Mouse (Mus musculus): ENCODE data around the gene Shisa2. TPM values are rescaled to one million over a fixed set of nuclear protein-coding genes. Genes with fewer than 3 reads are reported as not detected.

Shisa2 gene
- polyA plus RNA-seq (2012; fragmentation: generic; extraction: Trizol), result 0.09 TPM
- long read RNA-seq, experiment 1, result 0 reads
- long read RNA-seq, experiment 2, result 0 reads

GRCm38 (mm10) chr14:59625158-59625805 lies at the start of gene Shisa2:
TSS of gene Shisa2 (plus strand) at chr14:59625308.
- H3K36me3 ChIP-seq (ENCODE audit: control insufficient read depth, insufficient read depth), result no peaks in the 10 kb centered on the region
- TF ChIP-seq FOSL1 (IDR thresholded peaks at IDR 0.05; ENCODE audit: insufficient read depth, low read length, poor library complexity, severe bottlenecking), result no peak
- TF ChIP-seq MAX (IDR thresholded peaks at IDR 0.05), result no peak
- TF ChIP-seq CTCF (IDR thresholded peaks at IDR 0.05; ENCODE audit: control insufficient read depth, insufficient read depth, insufficient read length), result no peak
- no peak for TF ChIP-seq MYOD1 (IDR thresholded peaks at IDR 0.05; ENCODE audit: control insufficient read depth, insufficient read length, low read depth)
- no peak for TF ChIP-seq CEBPB (IDR thresholded peaks at IDR 0.05; ENCODE audit: low read depth)
- no peak for TF ChIP-seq USF1 (IDR thresholded peaks at IDR 0.05; ENCODE audit: low read depth)
- TF ChIP-seq MYOG (IDR thresholded peaks at IDR 0.05; ENCODE audit: control insufficient read depth, extremely low read depth, insufficient read length), result no peak
- no peaks in the 10 kb centered on the region for H3K79me3 ChIP-seq (ENCODE audit: low read depth)
- H3ac ChIP-seq (ENCODE audit: control insufficient read depth, insufficient read length, low read depth), result no peak within 1 kb of the TSS
- H3K79me2 ChIP-seq (ENCODE audit: control insufficient read depth, insufficient read depth), result no peaks in the 10 kb centered on the region
- H3K27me3 ChIP-seq (ENCODE audit: control insufficient read depth, insufficient read depth, insufficient read length), result peaks cover 34% of the 10 kb centered on the region
- H3K4me3 ChIP-seq (ENCODE audit: insufficient read depth, poor library complexity, severe bottlenecking), result no peak within 1 kb of the TSS

- no peaks in the 10 kb centered on the region for H3K27me3 ChIP-seq (ENCODE audit: control insufficient read depth, insufficient read depth, insufficient read length)
- no peak overlapping the region for H3ac ChIP-seq (ENCODE audit: control insufficient read depth, insufficient read length, low read depth)
- H3K79me3 ChIP-seq (ENCODE audit: low read depth), result no peaks in the 10 kb centered on the region
- TF ChIP-seq CEBPB (IDR thresholded peaks at IDR 0.05; ENCODE audit: low read depth), result no peak
- TF ChIP-seq USF1 (IDR thresholded peaks at IDR 0.05; ENCODE audit: low read depth), result no peak
- TF ChIP-seq MYOG (IDR thresholded peaks at IDR 0.05; ENCODE audit: control insufficient read depth, extremely low read depth, insufficient read length), result no peak
- TF ChIP-seq MAX (IDR thresholded peaks at IDR 0.05), result no peak
- no peak for TF ChIP-seq FOSL1 (IDR thresholded peaks at IDR 0.05; ENCODE audit: insufficient read depth, low read length, poor library complexity, severe bottlenecking)
- TF ChIP-seq MYOD1 (IDR thresholded peaks at IDR 0.05; ENCODE audit: control insufficient read depth, insufficient read length, low read depth), result no peak
- TF ChIP-seq CTCF (IDR thresholded peaks at IDR 0.05; ENCODE audit: control insufficient read depth, insufficient read depth, insufficient read length), result no peak
- H3K36me3 ChIP-seq (ENCODE audit: control insufficient read depth, insufficient read depth), result peaks cover 23% of the 10 kb centered on the region
- H3K4me3 ChIP-seq (ENCODE audit: insufficient read depth, poor library complexity, severe bottlenecking), result no peak overlapping the region
- no peaks in the 10 kb centered on the region for H3K79me2 ChIP-seq (ENCODE audit: control insufficient read depth, insufficient read depth)
Measured at GRCm38 (mm10) chr14:59576385-59576784, 48.7 kb upstream of the Shisa2 start.

- no peak for TF ChIP-seq USF1 (IDR thresholded peaks at IDR 0.05; ENCODE audit: low read depth)
- TF ChIP-seq MYOG (IDR thresholded peaks at IDR 0.05; ENCODE audit: control insufficient read depth, extremely low read depth, insufficient read length), result no peak
- TF ChIP-seq MAX (IDR thresholded peaks at IDR 0.05), result no peak
- no peak for TF ChIP-seq CEBPB (IDR thresholded peaks at IDR 0.05; ENCODE audit: low read depth)
- no peak for TF ChIP-seq CTCF (IDR thresholded peaks at IDR 0.05; ENCODE audit: control insufficient read depth, insufficient read depth, insufficient read length)
- Histone ChIP-seq H3K79me3 (ENCODE audit: low read depth) (no peaks in the 10 kb centered on the region), H3K79me2 (ENCODE audit: control insufficient read depth, insufficient read depth) (no peaks in the 10 kb centered on the region), H3K4me3 (ENCODE audit: insufficient read depth, poor library complexity, severe bottlenecking) (no peak overlapping the region), H3ac (ENCODE audit: control insufficient read depth, insufficient read length, low read depth) (no peak overlapping the region), H3K36me3 (ENCODE audit: control insufficient read depth, insufficient read depth) (peaks cover 31% of the 10 kb centered on the region), H3K27me3 (ENCODE audit: control insufficient read depth, insufficient read depth, insufficient read length) (no peaks in the 10 kb centered on the region)
Measured at GRCm38 (mm10) chr14:59590614-59591013, 34.5 kb upstream of the Shisa2 start.

- TF ChIP-seq CEBPB (IDR thresholded peaks at IDR 0.05; ENCODE audit: low read depth), result no peak
- TF ChIP-seq CTCF (IDR thresholded peaks at IDR 0.05; ENCODE audit: control insufficient read depth, insufficient read depth, insufficient read length), result no peak
- TF ChIP-seq MAX (IDR thresholded peaks at IDR 0.05), result no peak
- TF ChIP-seq FOSL1 (IDR thresholded peaks at IDR 0.05; ENCODE audit: insufficient read depth, low read length, poor library complexity, severe bottlenecking), result no peak
- Histone ChIP-seq H3K36me3 (ENCODE audit: control insufficient read depth, insufficient read depth) (peaks cover 31% of the 10 kb centered on the region), H3K4me3 (ENCODE audit: insufficient read depth, poor library complexity, severe bottlenecking) (no peak overlapping the region), H3K27me3 (ENCODE audit: control insufficient read depth, insufficient read depth, insufficient read length) (no peaks in the 10 kb centered on the region), H3ac (ENCODE audit: control insufficient read depth, insufficient read length, low read depth) (no peak overlapping the region), H3K79me2 (ENCODE audit: control insufficient read depth, insufficient read depth) (peaks cover 12% of the 10 kb centered on the region), H3K79me3 (ENCODE audit: low read depth) (peaks cover 4% of the 10 kb centered on the region)
Measured at GRCm38 (mm10) chr14:59591901-59592300, 33.2 kb upstream of the Shisa2 start.

- TF ChIP-seq CEBPB (IDR thresholded peaks at IDR 0.05; ENCODE audit: low read depth) (no peak), CTCF (IDR thresholded peaks at IDR 0.05; ENCODE audit: control insufficient read depth, insufficient read depth, insufficient read length) (no peak), USF1 (IDR thresholded peaks at IDR 0.05; ENCODE audit: low read depth) (no peak), FOSL1 (IDR thresholded peaks at IDR 0.05; ENCODE audit: insufficient read depth, low read length, poor library complexity, severe bottlenecking) (no peak), MYOD1 (IDR thresholded peaks at IDR 0.05; ENCODE audit: control insufficient read depth, insufficient read length, low read depth) (no peak), MYOG (IDR thresholded peaks at IDR 0.05; ENCODE audit: control insufficient read depth, extremely low read depth, insufficient read length) (no peak), MAX (IDR thresholded peaks at IDR 0.05) (no peak)
- Histone ChIP-seq H3K79me3 (ENCODE audit: low read depth) (peaks cover 8% of the 10 kb centered on the region), H3K79me2 (ENCODE audit: control insufficient read depth, insufficient read depth) (peaks cover 19% of the 10 kb centered on the region), H3ac (ENCODE audit: control insufficient read depth, insufficient read length, low read depth) (no peak overlapping the region), H3K4me3 (ENCODE audit: insufficient read depth, poor library complexity, severe bottlenecking) (no peak overlapping the region), H3K36me3 (ENCODE audit: control insufficient read depth, insufficient read depth) (peaks cover 31% of the 10 kb centered on the region), H3K27me3 (ENCODE audit: control insufficient read depth, insufficient read depth, insufficient read length) (no peaks in the 10 kb centered on the region)
Measured at GRCm38 (mm10) chr14:59592593-59592992, 32.5 kb upstream of the Shisa2 start.

- Histone ChIP-seq H3K36me3 (ENCODE audit: control insufficient read depth, insufficient read depth) (peaks cover 14% of the 10 kb centered on the region), H3K79me2 (ENCODE audit: control insufficient read depth, insufficient read depth) (peaks cover 21% of the 10 kb centered on the region), H3K79me3 (ENCODE audit: low read depth) (peaks cover 8% of the 10 kb centered on the region), H3K27me3 (ENCODE audit: control insufficient read depth, insufficient read depth, insufficient read length) (no peaks in the 10 kb centered on the region), H3K4me3 (ENCODE audit: insufficient read depth, poor library complexity, severe bottlenecking) (no peak overlapping the region), H3ac (ENCODE audit: control insufficient read depth, insufficient read length, low read depth) (no peak overlapping the region)
- no peak for TF ChIP-seq CEBPB (IDR thresholded peaks at IDR 0.05; ENCODE audit: low read depth)
- no peak for TF ChIP-seq USF1 (IDR thresholded peaks at IDR 0.05; ENCODE audit: low read depth)
- TF ChIP-seq FOSL1 (IDR thresholded peaks at IDR 0.05; ENCODE audit: insufficient read depth, low read length, poor library complexity, severe bottlenecking), result no peak
- TF ChIP-seq CTCF (IDR thresholded peaks at IDR 0.05; ENCODE audit: control insufficient read depth, insufficient read depth, insufficient read length), result no peak
Measured at GRCm38 (mm10) chr14:59594988-59595387, 30.1 kb upstream of the Shisa2 start.

Measured in C2C12 (cell line).